Mouse (Mus musculus): ENCODE data around the gene Ahr.

Gene Ahr

GRCm38 (mm10) chr12:35534754-35535236 lies at the start of gene Ahr:
TSS of gene Ahr (minus strand) at chr12:35535038.
- peak; percentile 76 for DNase-seq (ENCODE audit: low spot score)

DNA sequence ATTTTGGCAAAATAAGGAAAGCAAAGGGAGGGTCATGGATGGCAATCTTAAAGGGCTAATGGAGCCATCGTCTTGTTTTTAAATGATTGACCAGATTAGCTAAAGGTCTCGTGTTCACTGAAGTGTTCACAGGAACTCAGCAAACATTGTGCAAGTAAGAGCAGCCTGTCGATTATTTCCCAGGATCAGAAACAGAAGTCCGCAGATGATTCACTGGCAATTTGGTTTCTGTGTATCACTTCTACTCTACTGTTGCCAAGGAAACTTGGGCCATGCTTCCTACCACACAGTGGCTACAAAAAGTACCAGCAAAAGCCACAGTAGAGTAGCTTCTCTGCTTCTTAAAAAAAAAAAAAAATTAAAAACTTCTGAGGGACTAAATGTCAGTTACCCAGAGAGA lies 44.0 kb upstream of the Ahr start:
- DNase-seq (ENCODE audit: low spot score): peak; percentile 22

GRCm38 (mm10) chr12:35576107-35576506 lies 41.3 kb upstream of the Ahr start:
- DNase-seq (ENCODE audit: low spot score): no peak

DNA sequence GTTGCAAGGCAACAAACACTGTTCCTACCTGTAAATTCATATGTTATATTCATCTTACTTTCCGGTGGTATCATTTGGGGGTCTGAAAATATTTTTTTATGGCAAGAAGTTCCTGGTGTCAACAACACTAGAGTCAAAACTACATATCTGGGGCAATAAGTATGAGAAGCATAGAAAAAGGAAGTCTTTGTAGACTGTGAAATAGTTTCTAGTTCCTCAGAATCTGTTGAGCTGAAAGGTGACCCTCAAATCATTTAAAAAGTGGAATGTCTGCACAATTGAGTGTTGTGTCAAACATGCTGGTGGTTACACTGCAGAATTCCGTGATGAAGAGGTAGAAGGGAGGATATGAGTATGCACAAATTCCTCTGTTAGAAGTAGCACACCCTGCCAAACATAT lies 38.9 kb upstream of the Ahr start:
- no peak for DNase-seq (ENCODE audit: low spot score)

- DNase-seq (ENCODE audit: low spot score): no peak
These were observed 28.0 kb upstream of the Ahr start for GRCm38 (mm10) chr12:35562826-35563225.

GRCm38 (mm10) chr12:35558868-35559267 lies 24.0 kb upstream of the Ahr start:
- DNase-seq (ENCODE audit: low spot score): no peak

- DNase-seq (ENCODE audit: low spot score): no peak
These were observed 21.1 kb upstream of the Ahr start for GRCm38 (mm10) chr12:35555925-35556324.

GRCm38 (mm10) chr12:35554309-35554708 lies 19.5 kb upstream of the Ahr start:
- DNase-seq (ENCODE audit: low spot score): no peak

DNA sequence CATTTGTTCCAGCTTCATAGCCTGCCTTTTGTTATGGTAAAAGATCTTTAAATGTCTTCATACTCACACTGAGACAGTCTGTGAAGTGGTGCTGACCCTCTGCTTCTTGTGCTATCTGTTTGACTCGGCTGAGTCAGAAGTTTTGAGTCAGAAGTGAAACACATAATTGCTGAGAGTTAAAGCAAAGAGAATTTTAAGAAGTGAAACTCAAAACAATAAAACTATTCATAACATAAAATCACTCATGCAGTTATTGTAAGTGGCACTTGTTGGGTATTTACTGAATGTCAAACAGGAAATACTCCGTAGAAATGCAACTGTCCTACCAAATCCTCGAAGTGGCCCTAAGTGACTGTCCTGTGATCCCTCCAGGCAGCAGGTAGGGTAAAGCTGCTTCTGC lies 18.3 kb upstream of the Ahr start:
- DNase-seq (ENCODE audit: low spot score): no peak

GRCm38 (mm10) chr12:35550299-35550698 lies 15.5 kb upstream of the Ahr start:
- DNase-seq (ENCODE audit: low spot score): no peak

GRCm38 (mm10) chr12:35542836-35543235 lies 8.0 kb upstream of the Ahr start:
- DNase-seq (ENCODE audit: low spot score): no peak

DNA sequence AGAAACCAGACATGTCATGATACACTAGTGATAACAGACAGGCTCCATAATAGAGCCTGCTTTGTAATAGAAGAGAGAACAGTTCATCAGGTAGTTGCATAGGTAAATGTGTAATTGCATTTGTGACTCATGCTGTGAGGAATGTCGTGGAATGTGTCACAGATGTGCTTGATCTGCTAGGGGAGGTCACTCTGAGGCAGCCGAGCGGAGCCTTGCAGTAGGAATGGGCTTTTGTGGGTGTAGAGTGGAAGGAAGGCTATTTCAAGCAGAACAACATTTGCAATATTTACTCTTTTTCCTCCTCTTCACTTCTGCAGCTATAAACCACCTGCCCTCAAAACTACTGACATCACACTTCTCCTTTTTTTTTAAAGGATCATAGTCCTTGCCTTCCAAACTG lies 4.0 kb upstream of the Ahr start:
- DNase-seq (ENCODE audit: low spot score): no peak

GRCm38 (mm10) chr12:35534114-35534753 lies 604 bp downstream of the Ahr start:
- peak; percentile 11 for DNase-seq (ENCODE audit: low spot score)

DNA sequence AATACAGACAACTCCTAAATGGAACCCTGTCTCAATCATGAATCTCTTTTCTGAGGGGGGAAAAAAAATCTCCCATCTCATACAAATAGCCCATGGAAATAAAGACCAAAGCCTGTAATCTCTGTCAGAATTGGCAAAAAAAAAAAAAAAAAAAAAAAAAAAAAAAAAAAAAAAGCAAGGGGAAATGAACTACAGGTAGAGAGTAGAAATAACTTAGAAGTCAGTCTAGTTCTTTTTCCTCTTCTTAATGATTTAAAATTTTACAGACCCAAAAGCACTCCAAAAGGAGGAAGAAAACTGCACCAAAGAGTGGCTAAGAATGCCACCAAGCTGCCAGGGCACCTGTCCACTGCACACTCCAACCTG lies 1.1 kb downstream of the Ahr start:
- no peak for DNase-seq (ENCODE audit: low spot score)

GRCm38 (mm10) chr12:35533133-35533532 lies 1.7 kb downstream of the Ahr start:
- DNase-seq (ENCODE audit: low spot score): no peak

- DNase-seq (ENCODE audit: low spot score): peak; percentile 84
These were observed 2.7 kb downstream of the Ahr start for GRCm38 (mm10) chr12:35532151-35532550.

- no peak for DNase-seq (ENCODE audit: low spot score)
These were observed 4.3 kb downstream of the Ahr start for GRCm38 (mm10) chr12:35530587-35530986.

- DNase-seq (ENCODE audit: low spot score): no peak
These were observed 7.4 kb downstream of the Ahr start for GRCm38 (mm10) chr12:35527429-35527828.

GRCm38 (mm10) chr12:35522585-35523103 lies 12.2 kb downstream of the Ahr start:
- DNase-seq (ENCODE audit: low spot score): no peak

- DNase-seq (ENCODE audit: low spot score): no peak
These were observed 19.2 kb downstream of the Ahr start for GRCm38 (mm10) chr12:35515621-35516020.

DNA sequence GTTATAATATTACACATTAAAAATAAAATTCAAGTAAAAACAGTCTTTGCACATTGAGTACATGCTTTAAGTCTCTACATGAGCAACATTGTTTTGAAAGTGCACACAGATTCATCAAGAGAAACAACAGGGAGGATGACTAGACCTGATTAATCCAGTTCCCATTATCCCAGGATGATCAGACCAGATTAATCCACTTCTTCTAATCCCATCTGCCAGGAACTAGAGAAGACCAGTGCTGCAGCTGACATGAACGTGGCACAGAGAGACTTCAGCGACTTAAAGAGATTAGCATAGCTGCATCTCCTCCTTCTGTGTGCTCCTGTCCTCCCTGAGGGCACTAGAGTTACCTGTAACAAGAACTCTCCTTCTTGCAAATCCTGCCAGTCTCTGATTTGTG lies 20.2 kb downstream of the Ahr start:
- no peak for DNase-seq (ENCODE audit: low spot score)

GRCm38 (mm10) chr12:35510711-35511110 lies 24.1 kb downstream of the Ahr start:
- DNase-seq (ENCODE audit: low spot score): no peak

- DNase-seq (ENCODE audit: low spot score): no peak
These were observed 28.5 kb downstream of the Ahr start for GRCm38 (mm10) chr12:35506383-35506782.

- no peak for DNase-seq (ENCODE audit: low spot score)
These were observed 30.8 kb downstream of the Ahr start for GRCm38 (mm10) chr12:35504081-35504480.

Data from layer of hippocampus, adult 11-12 months (tissue).